Mouse (Mus musculus) embryonic stem cell, embryonic (primary cell): ENCODE data around the gene Jakmip3.

Source experiments
- CTCF ChIA-PET, 4 experiments: fragments of 300-600 bp in 2 of 4; fragments of 350-600 bp in 2 of 4; sonication (Branson Sonifier 250); formaldehyde crosslinking; loops; one replicate each; lab custom pipeline; 2022; ENCODE audit warnings: inconsistent platforms in 2 of 4; lab: Charles Lee
- POLR2A ChIA-PET, 4 experiments: fragments of 300-600 bp in 2 of 4; fragments of 350-600 bp in 2 of 4; sonication (Branson Sonifier 250); formaldehyde crosslinking; loops; one replicate each; lab custom pipeline; 2022; ENCODE audit warnings: antibody characterized with exemption in 4 of 4, inconsistent platforms in 1 of 4; lab: Charles Lee

Jakmip3 gene

DNA sequence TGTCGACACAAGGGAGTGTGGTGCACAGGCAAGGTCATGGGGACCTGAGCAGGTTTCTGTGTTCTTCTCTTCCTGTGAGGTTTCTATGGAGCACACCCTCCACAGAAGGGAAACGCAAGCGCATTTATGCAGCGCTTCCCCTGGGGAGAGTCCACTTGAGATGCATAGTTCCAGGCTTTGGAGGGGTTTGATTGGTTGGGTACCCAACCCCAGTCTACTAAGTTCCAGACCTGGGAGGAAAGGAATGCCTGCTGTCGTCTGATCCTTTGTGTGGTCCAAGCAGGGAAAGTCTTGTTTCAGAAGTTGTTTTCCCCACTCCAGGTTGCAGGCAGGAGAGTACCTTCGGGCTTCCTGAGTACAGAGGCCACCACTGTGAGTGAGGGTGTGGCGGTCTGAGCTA is 138.6 kb downstream of the Jakmip3 start:
- POLR2A ChIA-PET: interaction anchor here in 1 of 4 experiments (1.2 kb wide), 1 partner anchor 62 kb away, joined by 4 read pairs; no protein-coding TSS in a partner anchor
- CTCF ChIA-PET: interaction anchor here in 3 of 4 experiments (0.5 to 6.1 kb wide), 8 partner anchors 11 to 344 kb away, joined by 3 to 40 read pairs (median 4); no protein-coding TSS in a partner anchor

DNA sequence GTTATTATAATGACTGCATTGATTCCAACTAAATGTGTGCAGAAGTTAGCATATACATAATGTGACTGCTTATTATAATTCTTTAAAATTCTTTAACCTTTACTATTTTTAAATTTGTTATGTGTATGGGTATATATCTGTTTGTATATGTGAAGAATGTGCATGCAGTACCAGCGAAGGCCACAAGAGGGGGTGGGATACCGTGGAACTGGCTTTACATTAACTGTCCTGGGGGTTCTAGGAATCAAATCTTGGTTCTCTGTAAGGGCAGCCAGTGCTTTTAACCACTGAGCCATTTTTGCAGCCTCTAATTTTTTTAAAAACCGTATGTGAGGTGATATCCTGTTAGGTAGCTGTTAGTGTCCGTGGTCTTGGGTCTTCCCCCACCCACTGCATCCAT is 140.2 kb downstream of the Jakmip3 start:
- POLR2A ChIA-PET: interaction anchor here in 1 of 4 experiments (1.2 kb wide), 1 partner anchor 10 kb away, joined by 3 read pairs; no protein-coding TSS in a partner anchor
- CTCF ChIA-PET: interaction anchor here in 3 of 4 experiments (0.7 to 6.1 kb wide), 5 partner anchors 13 to 1149 kb away, joined by 3 to 40 read pairs (median 6); no protein-coding TSS in a partner anchor

DNA sequence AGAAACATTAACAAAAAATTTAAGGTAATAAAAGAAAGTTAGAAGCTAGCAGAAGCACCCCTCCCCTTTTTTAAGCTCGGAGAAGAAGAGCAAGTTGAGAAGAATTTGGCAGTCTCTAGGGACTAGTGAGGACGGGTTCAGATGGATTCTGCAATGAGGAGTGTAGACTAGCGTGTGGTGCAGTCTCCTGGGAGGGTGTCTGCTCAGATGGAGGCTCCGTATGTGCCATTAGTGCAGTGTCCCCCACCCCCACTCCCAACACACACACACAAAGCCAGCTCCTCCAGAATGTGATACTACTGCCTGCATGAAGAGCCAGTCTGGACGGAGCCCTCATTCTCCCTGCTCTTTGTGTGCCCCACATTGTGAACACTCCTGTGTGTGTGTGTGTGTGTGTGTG is 140.6 kb downstream of the Jakmip3 start:
- CTCF ChIA-PET: interaction anchor here in 3 of 4 experiments (0.6 to 6.1 kb wide), 8 partner anchors 13 to 1149 kb away, joined by 3 to 40 read pairs (median 4); no protein-coding TSS in a partner anchor
- POLR2A ChIA-PET: interaction anchor here in 1 of 4 experiments (1.2 kb wide), 1 partner anchor 10 kb away, joined by 3 read pairs; no protein-coding TSS in a partner anchor

DNA sequence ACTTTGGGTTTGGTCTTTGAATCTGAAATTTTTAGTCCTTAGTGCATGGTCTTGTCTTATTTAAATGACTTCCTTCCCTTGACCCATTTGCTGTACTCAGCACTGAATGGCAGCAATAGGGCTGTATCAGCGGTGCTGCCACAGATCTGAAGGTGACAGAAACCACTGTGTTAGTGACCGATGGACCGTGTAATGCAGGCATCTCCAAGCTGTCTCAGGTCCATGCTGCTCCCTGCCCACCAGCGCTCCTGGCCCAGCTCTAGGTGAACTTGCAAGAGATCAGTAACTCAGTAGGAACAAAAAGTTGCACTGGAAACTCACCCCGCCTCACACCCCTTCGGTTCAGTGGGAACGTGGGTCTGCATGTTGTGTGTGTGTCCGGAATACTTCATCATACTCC is 141.8 kb downstream of the Jakmip3 start:
- CTCF ChIA-PET: interaction anchor here in 3 of 4 experiments (0.6 to 6.1 kb wide), 5 partner anchors 14 to 118 kb away, joined by 3 to 40 read pairs (median 3); no protein-coding TSS in a partner anchor
- POLR2A ChIA-PET: interaction anchor here in 1 of 4 experiments (0.6 kb wide), 1 partner anchor 1836 kb away, joined by 3 read pairs; no protein-coding TSS in a partner anchor

DNA sequence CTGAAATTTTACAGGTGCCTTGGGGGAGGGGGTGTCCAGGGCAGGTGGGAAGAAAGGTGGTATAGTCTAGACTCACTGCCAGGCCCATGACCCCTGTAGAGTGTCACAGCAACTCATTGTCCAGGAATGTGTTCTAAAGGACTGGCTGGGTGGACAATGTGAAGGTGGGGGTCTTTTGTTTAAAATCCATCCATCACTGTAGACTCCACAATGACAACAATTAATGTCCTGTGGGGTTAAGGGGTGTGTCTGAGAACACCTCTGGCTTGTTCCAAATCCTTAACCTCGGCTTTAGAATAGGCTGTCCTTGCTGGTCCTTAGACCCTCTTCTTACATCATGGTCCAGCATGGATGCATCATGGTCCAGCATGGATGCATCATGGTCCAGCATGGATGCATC is 143.8 kb downstream of the Jakmip3 start:
- POLR2A ChIA-PET: interaction anchor here in 1 of 4 experiments (1.6 kb wide), 1 partner anchor 12 kb away, joined by 3 read pairs; no protein-coding TSS in a partner anchor

DNA sequence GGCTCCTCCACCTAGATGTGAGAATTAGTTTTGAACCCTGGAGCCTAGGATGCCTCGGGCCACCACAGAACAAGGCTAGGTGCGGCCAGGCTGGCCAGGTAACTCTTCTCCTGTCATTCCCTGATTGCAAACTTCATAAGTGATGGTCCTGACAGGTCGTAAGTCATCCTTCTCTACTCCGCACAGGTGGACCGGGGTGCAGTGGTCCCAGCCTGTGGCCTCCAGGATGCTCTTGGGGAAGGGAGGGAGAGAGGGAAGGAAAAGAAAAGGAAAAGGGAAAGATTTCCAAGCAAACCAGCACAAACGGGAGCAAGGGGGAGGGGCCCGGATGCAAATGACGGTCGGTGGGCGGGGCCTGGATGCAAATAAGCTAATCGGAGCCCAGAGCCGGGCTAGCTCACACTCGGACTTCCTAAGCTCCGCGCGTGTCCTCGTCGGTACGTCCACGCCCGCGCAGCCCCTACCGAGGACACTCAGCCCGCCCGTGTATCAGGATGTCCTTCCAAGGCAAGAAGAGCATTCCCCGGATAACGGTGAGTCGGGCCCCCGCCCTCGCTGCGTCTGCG is 145.2 kb downstream of the Jakmip3 start, which contains the start of gene Dpysl4:
Gene Dpysl4, plus strand, starts transcription at position 373 of the 566 bp plus-strand sequence.
- ChIA-PET POLR2A (interaction anchor here in 3 of 4 experiments (0.6 to 1.8 kb wide), 11 partner anchors 8 to 303 kb away, joined by 3 to 6 read pairs (median 3); partner anchors contain the start of genes Lrrc27 (in 2 of the 3), Stk32c (in 2 of the 3), Inpp5a (in 1 of the 3) and Pwwp2b (in 1 of the 3)), CTCF (interaction anchor here (0.7 to 3.4 kb wide), 17 partner anchors 8 to 775 kb away, joined by 3 to 30 read pairs (median 3); no protein-coding TSS in a partner anchor)

More for the DNA sequence above, 143.8 kb downstream of the Jakmip3 start:
- CTCF ChIA-PET: interaction anchor here in 3 of 4 experiments (0.5 to 3.4 kb wide), 6 partner anchors 16 to 259 kb away, joined by 3 to 13 read pairs (median 5); no protein-coding TSS in a partner anchor

DNA sequence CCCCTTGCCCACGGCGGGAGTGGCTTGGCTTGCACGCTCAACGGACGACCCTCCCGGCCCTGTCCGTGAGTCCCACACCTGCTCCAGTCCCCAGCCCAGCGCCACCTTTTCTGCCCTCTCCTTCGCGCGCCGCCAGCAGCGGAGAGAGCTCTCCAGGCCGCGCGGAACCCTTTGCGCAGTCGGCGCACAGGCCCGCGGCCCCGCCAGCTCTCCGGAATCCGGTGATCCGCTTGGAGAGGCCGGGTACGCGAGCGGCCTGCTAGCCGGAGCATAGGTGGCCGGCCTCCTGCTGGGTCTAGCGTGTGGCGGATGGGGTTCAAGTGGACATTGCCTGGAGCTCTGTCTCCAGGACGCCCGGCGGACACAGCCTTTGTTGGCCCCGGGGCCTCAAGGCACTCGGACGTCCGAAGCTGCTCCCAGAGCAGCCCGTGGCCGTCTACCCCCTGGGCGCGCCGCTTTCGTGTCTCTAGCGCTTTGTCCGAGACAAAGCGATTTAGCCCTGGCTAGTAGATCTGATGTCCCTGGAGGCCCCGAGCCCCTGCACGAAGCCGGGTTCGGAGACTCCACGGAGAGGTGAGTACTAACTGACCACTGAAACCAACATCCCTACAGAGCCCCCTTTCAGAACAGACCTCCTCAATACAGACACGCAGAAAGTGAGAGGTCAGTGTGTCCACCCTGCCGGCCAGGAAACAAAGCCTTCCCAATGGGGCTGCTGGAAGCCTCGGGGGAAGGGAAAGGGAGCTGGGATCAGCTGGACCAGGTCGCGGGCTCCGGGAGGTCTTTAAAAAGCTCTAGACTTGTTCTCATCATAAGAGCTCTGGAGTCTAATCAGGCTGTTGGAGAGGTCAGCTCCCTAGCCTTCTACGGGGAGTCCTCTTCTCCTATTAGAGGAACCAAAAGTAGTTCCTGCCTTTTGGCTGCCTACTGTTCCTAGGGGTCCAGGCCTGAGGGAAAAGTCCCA is 145.9 kb downstream of the Jakmip3 start:
- CTCF ChIA-PET: interaction anchor here (0.7 to 3.4 kb wide), 17 partner anchors 9 to 775 kb away, joined by 3 to 30 read pairs (median 3); no protein-coding TSS in a partner anchor
- POLR2A ChIA-PET: interaction anchor here in 2 of 4 experiments (0.6 to 1.8 kb wide), 9 partner anchors 9 to 302 kb away, joined by 3 to 6 read pairs (median 3); partner anchors contain the start of genes Lrrc27 (in 2 of the 2), Stk32c (in 2 of the 2), Inpp5a (in 1 of the 2) and Pwwp2b (in 1 of the 2)

DNA sequence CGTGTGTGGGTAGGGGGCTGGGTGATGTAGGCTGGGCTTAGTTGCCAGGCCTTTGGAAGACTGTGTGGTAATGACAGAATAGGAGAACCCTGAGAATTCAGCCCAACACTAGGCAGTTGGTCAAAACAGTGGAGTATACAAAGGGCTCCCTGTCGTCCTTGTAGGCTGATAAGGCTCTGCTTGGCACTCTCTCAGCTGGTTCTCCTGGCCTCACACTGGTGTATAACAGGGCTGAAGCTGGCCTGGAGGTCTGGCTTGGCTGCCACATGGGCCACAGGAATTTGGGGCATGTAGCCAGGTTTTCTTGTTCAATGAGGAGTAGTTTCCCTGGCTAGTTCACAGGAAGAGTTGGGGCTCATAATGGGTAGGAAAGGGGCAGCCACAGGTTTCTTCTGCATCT is 147.3 kb downstream of the Jakmip3 start:
- CTCF ChIA-PET: interaction anchor here in 2 of 4 experiments (0.6 to 3.2 kb wide), 3 partner anchors 21 to 528 kb away, joined by 3 to 30 read pairs (median 10); no protein-coding TSS in a partner anchor
- POLR2A ChIA-PET: no interaction called here

DNA sequence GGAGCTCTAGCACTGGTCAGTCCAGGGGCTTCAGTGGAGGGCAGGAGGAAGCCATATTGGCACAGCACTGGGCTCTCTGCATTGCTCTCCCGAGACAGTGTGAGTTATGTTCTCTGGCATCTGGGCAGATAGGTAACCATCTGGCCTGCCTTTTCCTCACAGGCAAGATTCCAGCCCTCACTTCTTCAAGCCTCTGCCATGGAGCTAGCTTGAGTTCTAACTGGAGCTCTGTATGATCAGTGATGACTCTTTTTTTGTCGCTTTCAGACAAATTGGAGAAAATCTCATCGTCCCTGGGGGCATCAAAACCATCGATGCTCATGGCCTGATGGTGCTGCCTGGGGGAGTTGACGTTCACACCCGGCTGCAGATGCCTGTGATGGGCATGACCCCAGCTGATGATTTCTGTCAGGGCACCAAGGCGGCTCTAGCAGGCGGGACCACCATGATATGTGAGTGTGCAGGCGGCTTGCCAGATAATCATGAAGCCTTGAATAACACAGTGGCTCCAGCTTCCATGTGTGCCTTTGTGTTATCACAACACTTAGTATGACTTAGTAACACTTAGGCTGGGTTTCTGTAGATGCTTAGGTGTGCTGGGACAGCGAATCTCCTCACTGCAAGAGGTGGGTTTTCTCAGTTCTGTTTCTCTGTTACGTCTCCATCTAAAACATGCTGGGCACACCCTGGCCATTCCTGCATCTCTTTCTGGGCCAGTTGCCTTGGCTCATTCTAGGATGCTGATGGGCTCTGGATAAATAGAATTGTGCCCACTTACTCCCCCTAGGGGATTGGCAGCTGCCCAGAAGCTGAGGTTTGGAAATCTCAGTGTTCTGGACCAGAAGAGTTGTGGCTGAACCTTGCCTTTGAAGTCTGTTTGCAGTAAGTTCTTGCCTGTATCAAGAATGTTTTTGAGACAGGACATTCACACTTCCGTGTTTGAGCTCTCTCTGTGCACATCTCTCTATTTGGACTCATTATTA is 149.7 kb downstream of the Jakmip3 start:
- CTCF ChIA-PET: no interaction called here
- POLR2A ChIA-PET: interaction anchor here in 1 of 4 experiments (0.9 kb wide), 1 partner anchor 9 kb away, joined by 3 read pairs; no protein-coding TSS in a partner anchor

DNA sequence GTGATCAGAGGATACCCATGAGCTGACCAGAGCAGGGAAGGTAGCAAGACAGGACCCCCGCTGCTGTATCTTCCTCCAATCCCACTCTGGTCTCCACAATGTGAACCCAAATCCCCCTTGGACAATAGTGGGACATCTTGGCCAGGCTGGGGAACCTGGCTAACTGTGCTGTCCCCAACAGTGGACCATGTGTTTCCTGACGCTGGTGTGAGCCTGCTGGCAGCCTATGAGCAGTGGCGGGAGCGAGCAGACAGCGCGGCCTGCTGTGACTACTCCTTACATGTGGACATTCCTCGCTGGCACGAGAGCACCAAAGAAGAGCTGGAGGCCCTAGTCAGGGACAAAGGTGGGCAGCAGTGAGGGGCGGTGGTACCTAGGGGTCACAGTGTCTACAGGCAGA is 151.2 kb downstream of the Jakmip3 start:
- POLR2A ChIA-PET: no interaction called here
- CTCF ChIA-PET: no interaction called here

DNA sequence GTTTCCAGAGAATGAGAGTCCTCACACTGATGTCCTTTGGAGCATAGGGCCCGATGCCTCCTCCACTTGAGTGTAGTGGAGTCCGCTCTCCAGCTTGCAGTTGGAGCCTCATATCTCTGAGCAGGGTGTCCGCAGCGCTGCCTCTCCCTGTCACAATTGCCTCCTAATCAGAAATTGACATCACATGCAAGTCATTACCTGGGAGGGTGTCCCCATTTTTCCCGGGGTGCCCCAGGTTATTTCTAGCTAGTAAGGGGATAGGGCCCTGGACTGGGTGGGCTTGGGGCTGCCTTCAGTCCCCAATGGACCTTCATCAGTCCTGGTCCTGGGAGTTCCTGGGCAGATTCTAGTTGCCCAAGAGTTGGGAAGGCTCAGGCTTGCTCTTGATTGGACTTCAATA is 152.1 kb downstream of the Jakmip3 start:
- ChIA-PET POLR2A (no interaction called here), CTCF (no interaction called here)

DNA sequence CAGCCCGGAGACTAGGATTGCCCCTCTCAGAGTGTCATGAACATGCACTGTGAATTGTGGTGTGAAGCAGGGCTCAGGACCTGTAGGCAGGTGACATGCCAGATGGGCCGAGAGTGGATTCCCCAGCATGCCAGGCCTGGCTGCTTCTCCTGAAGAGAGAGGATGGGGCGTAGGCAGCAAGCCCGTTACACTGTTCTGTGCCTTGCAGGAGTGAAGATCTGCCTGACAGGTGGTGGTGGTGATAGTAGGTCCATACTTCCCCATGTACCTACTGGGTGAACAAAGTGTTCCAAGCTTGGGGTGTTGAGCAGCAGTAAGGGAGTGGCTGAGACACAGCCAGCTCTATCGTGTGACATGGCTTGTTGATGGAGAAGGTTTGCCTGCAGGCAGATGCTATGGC is 152.6 kb downstream of the Jakmip3 start:
- ChIA-PET CTCF (no interaction called here), POLR2A (no interaction called here)

DNA sequence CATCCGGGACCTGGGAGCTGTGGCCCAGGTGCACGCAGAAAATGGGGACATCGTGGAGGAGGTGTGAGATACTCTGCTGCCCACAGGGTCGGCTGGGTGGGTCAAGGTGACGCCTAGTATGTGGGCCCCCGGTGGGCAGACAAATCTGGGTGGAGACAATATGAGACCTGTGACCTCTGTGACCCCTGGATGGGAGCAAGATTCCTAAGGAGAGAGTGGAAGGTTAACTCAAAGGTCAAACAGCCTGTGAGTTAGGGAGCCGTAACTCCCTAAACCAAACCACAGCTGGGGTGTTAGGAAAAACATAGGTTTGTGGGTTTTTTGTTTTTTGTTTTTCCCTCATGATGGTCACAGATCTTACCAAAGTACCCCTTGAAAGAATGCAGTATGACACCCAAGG is 153.3 kb downstream of the Jakmip3 start:
- POLR2A ChIA-PET: no interaction called here
- CTCF ChIA-PET: no interaction called here

DNA sequence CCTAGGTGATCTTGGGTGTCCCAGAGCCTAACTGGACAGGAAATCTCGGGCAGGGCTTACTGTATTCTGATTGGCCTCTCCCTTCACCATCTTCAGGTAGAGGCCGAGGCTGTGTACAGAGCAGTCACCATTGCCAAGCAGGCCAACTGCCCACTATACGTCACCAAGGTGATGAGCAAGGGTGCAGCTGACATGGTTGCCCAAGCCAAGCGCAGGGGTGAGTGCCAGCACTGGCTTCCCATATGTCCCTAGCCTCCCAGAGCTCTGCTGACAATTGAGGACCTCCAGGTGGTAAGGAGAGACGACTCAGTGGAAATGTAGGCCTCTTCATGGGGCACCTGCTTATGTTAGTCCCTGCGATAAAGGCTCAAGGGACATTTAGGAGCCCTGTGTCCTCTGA is 154.2 kb downstream of the Jakmip3 start:
- POLR2A ChIA-PET: no interaction called here
- CTCF ChIA-PET: no interaction called here

DNA sequence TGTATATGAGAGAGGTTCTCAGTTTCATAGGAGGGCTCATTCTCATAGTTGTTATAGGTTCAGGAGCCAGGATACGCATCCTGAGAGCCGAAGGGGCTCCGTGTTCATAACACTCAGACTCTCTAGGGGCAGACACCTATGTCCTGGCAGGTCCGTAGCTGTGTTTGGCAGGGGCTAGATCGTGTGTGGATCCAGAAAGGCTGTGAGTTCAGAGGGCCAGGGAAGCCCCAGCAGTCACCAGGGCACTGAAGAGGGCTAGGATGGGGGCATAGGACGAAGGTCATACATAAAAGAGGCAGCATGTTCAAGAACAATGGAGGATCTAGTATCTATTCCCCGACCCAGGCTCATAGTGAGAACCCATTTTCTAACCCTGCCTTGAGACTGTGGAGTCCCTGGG is 154.8 kb downstream of the Jakmip3 start:
- CTCF ChIA-PET: no interaction called here
- POLR2A ChIA-PET: no interaction called here

DNA sequence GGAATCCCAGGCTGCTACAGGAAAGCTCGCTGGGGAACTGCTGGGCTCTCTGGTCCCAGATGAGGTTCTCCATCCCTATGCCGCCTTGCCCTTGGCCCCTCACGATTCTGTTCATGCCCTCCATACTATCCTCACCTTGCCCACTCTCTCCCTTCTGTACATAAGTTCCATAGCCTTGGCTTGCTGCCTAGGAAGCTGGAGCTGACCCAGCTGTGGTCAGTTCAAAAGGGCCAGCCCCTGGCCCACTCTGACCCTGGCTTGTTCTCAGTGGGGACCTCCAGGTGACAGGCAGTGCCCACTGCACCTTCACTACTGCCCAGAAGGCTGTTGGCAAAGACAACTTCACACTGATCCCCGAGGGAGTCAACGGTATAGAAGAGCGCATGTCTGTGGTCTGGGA is 155.9 kb downstream of the Jakmip3 start:
- ChIA-PET POLR2A (interaction anchor here in 1 of 4 experiments (1.1 kb wide), 1 partner anchor 11 kb away, joined by 3 read pairs; the partner anchor contains the start of gene Dpysl4), CTCF (no interaction called here)

DNA sequence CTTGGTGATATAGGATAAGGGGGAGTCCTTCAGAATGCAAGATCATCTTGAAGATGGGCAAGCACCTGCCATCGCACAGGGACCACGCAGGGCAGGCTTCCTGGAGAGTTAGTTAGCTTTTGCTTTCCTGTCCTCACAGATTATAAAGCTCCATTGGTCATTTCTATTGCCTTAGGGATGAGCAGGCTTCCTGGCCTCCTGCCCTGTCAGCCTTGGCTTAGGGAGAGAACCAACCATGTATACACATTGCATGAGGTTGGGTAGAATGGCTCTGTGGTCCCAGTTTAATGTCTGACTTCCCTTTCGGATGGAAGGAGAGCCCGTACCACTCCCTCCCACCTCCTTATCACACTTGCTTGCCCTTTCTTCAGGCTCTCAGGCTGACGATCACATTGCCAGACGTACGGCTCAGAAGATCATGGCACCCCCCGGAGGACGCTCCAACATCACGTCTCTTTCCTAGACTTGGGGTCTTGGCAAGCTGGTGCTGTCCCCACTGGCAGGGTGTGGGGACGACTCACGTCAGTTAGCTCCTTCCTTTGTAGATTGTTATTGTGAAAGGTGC is 160.1 kb downstream of the Jakmip3 start:
- CTCF ChIA-PET: interaction anchor here (0.5 to 1.7 kb wide), 6 partner anchors 19 to 778 kb away, joined by 3 to 7 read pairs (median 5); no protein-coding TSS in a partner anchor
- POLR2A ChIA-PET: no interaction called here
